In genomic region chr12:110870107-110870506, GRCm38 (mm10) we compare ENCODE assay signal across 21 mouse cellular contexts. TPM values are rescaled to one million over a fixed set of nuclear protein-coding genes. Genes with fewer than 3 reads are reported as not detected.
A peak's percentile ranks its signal among the peaks of the same experiment; 100 is the strongest.
DNase-seq lines count a peak whose midpoint lies in the region; ATAC-seq and TF ChIP-seq lines count a peak whose summit lies in the region.
"Had no signal": no experiment of that assay in that cellular context is flagged by ENCODE, and none has a peak within 500 bp of the region (broad histone marks: within the 10 kb centered on the region; RNA-seq: fewer than 3 reads in every experiment).

No protein-coding gene starts in this region.

- WGBS in stomach, embryonic 15.5 days: 68% methylated on average over 4 of the region's 4 CpGs
- 82% methylated on average over 4 of the region's 4 CpGs for WGBS in stomach, postnatal 0 days
- 65% methylated on average over 4 of the region's 4 CpGs for WGBS in liver, embryonic 11.5 days
- WGBS in liver, embryonic 15.5 days (ENCODE audit: insufficient replicate concordance): 40% methylated on average over 4 of the region's 4 CpGs

- peak; percentile 56; the same call in 1 of the 2 replicates for ATAC-seq in stomach, embryonic 15.5 days (ENCODE audit: insufficient read depth, low FRiP score, low read depth)
- ATAC-seq in stomach, postnatal 0 days (ENCODE audit: low FRiP score, low TSS enrichment): no peak
- peak; percentile 60 for ATAC-seq in liver, embryonic 11.5 days (replicated peaks; ENCODE audit: low FRiP score)
- ATAC-seq in liver, embryonic 15.5 days (ENCODE audit: insufficient read depth): peak; percentile 73
- peak; percentile 86 for ATAC-seq in megakaryocyte-erythroid progenitor cell, adult 5-6 weeks (replicated peaks; ENCODE audit: low FRiP score, low TSS enrichment, poor library complexity, severe bottlenecking)
- ATAC-seq: forebrain, embryonic 15.5 days; hindbrain, postnatal 0 days had no signal

- H3K4me3 ChIP-seq in stomach, embryonic 15.5 days (replicated peaks): no peak overlapping the region
- no peak overlapping the region for H3K4me3 ChIP-seq in stomach, postnatal 0 days (ENCODE audit: low read depth, low read length)
- H3K4me3 ChIP-seq in liver, embryonic 11.5 days (ENCODE audit: low read depth, low read length): no peak overlapping the region
- H3K4me3 ChIP-seq in liver, embryonic 15.5 days (replicated peaks): no peak overlapping the region
- H3K4me3 ChIP-seq: embryonic facial prominence, embryonic 13.5 days; forebrain, embryonic 15.5 days; heart, embryonic 10.5 days; hindbrain, embryonic 13.5 days had no signal

- no peak overlapping the region for H3K9ac ChIP-seq in stomach, embryonic 15.5 days
- no peak overlapping the region for H3K9ac ChIP-seq in stomach, postnatal 0 days (ENCODE audit: low read length)
- H3K9ac ChIP-seq in liver, embryonic 11.5 days (ENCODE audit: low read depth, low read length): no peak overlapping the region
- H3K9ac ChIP-seq in liver, embryonic 15.5 days: peak overlapping the region; percentile 7; the same call in 1 of the 2 replicates
- H3K9ac ChIP-seq: embryonic facial prominence, embryonic 13.5 days; forebrain, embryonic 15.5 days; hindbrain, embryonic 13.5 days had no signal

- H3K4me1 ChIP-seq in stomach, embryonic 15.5 days: no peaks in the 10 kb centered on the region
- H3K4me1 ChIP-seq in stomach, postnatal 0 days (replicated peaks; ENCODE audit: control insufficient read depth, insufficient read depth): no peaks in the 10 kb centered on the region
- peaks cover 15% of the 10 kb centered on the region for H3K4me1 ChIP-seq in liver, embryonic 11.5 days (replicated peaks; ENCODE audit: control insufficient read depth, insufficient read depth, low read length)
- H3K4me1 ChIP-seq in liver, embryonic 15.5 days (replicated peaks): peaks cover 56% of the 10 kb centered on the region
- H3K4me1 ChIP-seq: embryonic facial prominence, embryonic 13.5 days; forebrain, embryonic 15.5 days; heart, embryonic 10.5 days had no signal

- H3K9me3 ChIP-seq in stomach, embryonic 15.5 days: no peaks in the 10 kb centered on the region
- H3K9me3 ChIP-seq in stomach, postnatal 0 days (ENCODE audit: control insufficient read depth, low read length): no peaks in the 10 kb centered on the region
- no peaks in the 10 kb centered on the region for H3K9me3 ChIP-seq in liver, embryonic 11.5 days (ENCODE audit: control insufficient read depth, low read length)
- no peaks in the 10 kb centered on the region for H3K9me3 ChIP-seq in liver, embryonic 15.5 days (replicated peaks)
- H3K9me3 ChIP-seq: embryonic facial prominence, embryonic 13.5 days; forebrain, embryonic 15.5 days; heart, embryonic 10.5 days; hindbrain, embryonic 13.5 days had no signal

- H3K4me2 ChIP-seq in stomach, embryonic 15.5 days: no peak overlapping the region
- no peak overlapping the region for H3K4me2 ChIP-seq in stomach, postnatal 0 days (replicated peaks; ENCODE audit: low read depth)
- H3K4me2 ChIP-seq in liver, embryonic 11.5 days: 0 out of 2 replicates have a peak overlapping the region, but pooled peaks have one; percentile 2
- H3K4me2 ChIP-seq in liver, embryonic 15.5 days: peak overlapping the region; percentile 50
- H3K4me2 ChIP-seq: embryonic facial prominence, embryonic 13.5 days; forebrain, embryonic 15.5 days; hindbrain, embryonic 13.5 days had no signal

- peaks cover 36% of the 10 kb centered on the region for H3K36me3 ChIP-seq in stomach, embryonic 15.5 days
- peaks cover 41% of the 10 kb centered on the region for H3K36me3 ChIP-seq in stomach, postnatal 0 days (ENCODE audit: control insufficient read depth, insufficient read depth, low read length)
- H3K36me3 ChIP-seq in liver, embryonic 11.5 days (ENCODE audit: control insufficient read depth, insufficient read depth, low read length): peaks cover 32% of the 10 kb centered on the region
- H3K36me3 ChIP-seq in liver, embryonic 15.5 days (replicated peaks): peaks cover 58% of the 10 kb centered on the region

- DNase-seq in stomach, postnatal 0 days (ENCODE audit: low spot score): no peak
- DNase-seq in liver, embryonic 11.5 days (ENCODE audit: low spot score): no peak
- DNase-seq in layer of hippocampus, postnatal 14 days (ENCODE audit: low spot score in 2 of 2): no peak
- DNase-seq in natural killer cell, adult 2 months (ENCODE audit: low spot score in 2 of 2): no peak
- DNase-seq in lung, postnatal 36 days: no peak
- DNase-seq: adrenal gland, postnatal 36 days; cerebellum, adult 11 months; cerebellum, adult 8-10 months; cerebellum, postnatal 25 days; gastrocnemius, postnatal 10 days; heart, adult 18-20 months; heart, postnatal 10 days; heart, postnatal 4 days had no signal

- H3K27me3 ChIP-seq in stomach, embryonic 15.5 days (replicated peaks): no peaks in the 10 kb centered on the region
- H3K27me3 ChIP-seq in stomach, postnatal 0 days (ENCODE audit: control insufficient read depth, insufficient read depth, low read length): no peaks in the 10 kb centered on the region
- no peaks in the 10 kb centered on the region for H3K27me3 ChIP-seq in liver, embryonic 11.5 days (replicated peaks; ENCODE audit: control insufficient read depth, insufficient read depth, low read length)
- H3K27me3 ChIP-seq in liver, embryonic 15.5 days: no peaks in the 10 kb centered on the region
- H3K27me3 ChIP-seq: embryonic facial prominence, embryonic 13.5 days; forebrain, embryonic 15.5 days; hindbrain, embryonic 13.5 days had no signal

- H3K27ac ChIP-seq in stomach, embryonic 15.5 days: no peak overlapping the region
- no peak overlapping the region for H3K27ac ChIP-seq in stomach, postnatal 0 days (replicated peaks)
- 0 out of 2 replicates have a peak overlapping the region, but pooled peaks have one; percentile 25 for H3K27ac ChIP-seq in liver, embryonic 11.5 days (ENCODE audit: low read depth, low read length)
- peak overlapping the region; percentile 25 for H3K27ac ChIP-seq in liver, embryonic 15.5 days (replicated peaks)
- H3K27ac ChIP-seq: embryonic facial prominence, embryonic 13.5 days; forebrain, embryonic 15.5 days; heart, embryonic 10.5 days; hindbrain, embryonic 13.5 days; hindbrain, postnatal 0 days had no signal

- no peak for TF ChIP-seq CTCF in stomach, postnatal 0 days (IDR thresholded peaks at IDR 0.05; ENCODE audit: low read depth)

- no peak for TF ChIP-seq EP300 in stomach, postnatal 0 days (optimal IDR thresholded peaks at IDR 0.05)

RNA-seq across cellular contexts. Expression of gene Cinp, which starts 18.8 kb away (rescaled TPM):
- 71.0 TPM in 2 replicates for polyA plus RNA-seq in stomach, embryonic 15.5 days (2015; fragmentation: Nextera tagmentation; extraction: Ambion mirVana)
- 42.5 and 43.8 TPM in 2 replicates for polyA plus RNA-seq in stomach, postnatal 0 days (2015; fragmentation: Nextera tagmentation; extraction: Ambion mirVana)
- 144 and 155 TPM in 2 replicates for polyA plus RNA-seq in liver, embryonic 11.5 days (2014; fragmentation: Nextera tagmentation; extraction: Ambion mirVana)
- 49.9 and 56.6 TPM in 2 replicates for polyA plus RNA-seq in liver, embryonic 15.5 days (2015; fragmentation: Nextera tagmentation; extraction: Ambion mirVana)
- 71.9 and 72.2 TPM in 2 replicates for total RNA-seq in megakaryocyte-erythroid progenitor cell, adult 5-6 weeks (2014; fragmentation: Nextera tagmentation)
- 138 and 161 TPM in 2 replicates for total RNA-seq in megakaryocyte-erythroid progenitor cell, adult 5-6 weeks (2017)
- 10 to 100 TPM; 83.3 to 87.3 TPM for total RNA-seq in layer of hippocampus, postnatal 14 days (2021)

RNA-seq across cellular contexts. Expression of gene Tecpr2, which starts 19.0 kb away (rescaled TPM):
- polyA plus RNA-seq in stomach, embryonic 15.5 days (2015; fragmentation: Nextera tagmentation; extraction: Ambion mirVana): 3.3 and 3.8 TPM in 2 replicates
- 1.1 and 1.2 TPM in 2 replicates for polyA plus RNA-seq in stomach, postnatal 0 days (2015; fragmentation: Nextera tagmentation; extraction: Ambion mirVana)
- 4.4 and 4.7 TPM in 2 replicates for polyA plus RNA-seq in liver, embryonic 11.5 days (2014; fragmentation: Nextera tagmentation; extraction: Ambion mirVana)
- 1.6 and 1.8 TPM in 2 replicates for polyA plus RNA-seq in liver, embryonic 15.5 days (2015; fragmentation: Nextera tagmentation; extraction: Ambion mirVana)
- 4.5 and 5.7 TPM in 2 replicates for total RNA-seq in megakaryocyte-erythroid progenitor cell, adult 5-6 weeks (2014; fragmentation: Nextera tagmentation)
- total RNA-seq in megakaryocyte-erythroid progenitor cell, adult 5-6 weeks (2017): 3.7 and 5.5 TPM in 2 replicates
- total RNA-seq in layer of hippocampus, postnatal 14 days (2021): 10 to 100 TPM; 38.5 to 39.7 TPM

RNA-seq across cellular contexts. Expression of gene Zfp839, which starts 20.1 kb away (rescaled TPM):
- 5.7 and 6.8 TPM in 2 replicates for polyA plus RNA-seq in stomach, embryonic 15.5 days (2015; fragmentation: Nextera tagmentation; extraction: Ambion mirVana)
- 2.3 and 2.5 TPM in 2 replicates for polyA plus RNA-seq in stomach, postnatal 0 days (2015; fragmentation: Nextera tagmentation; extraction: Ambion mirVana)
- polyA plus RNA-seq in liver, embryonic 11.5 days (2014; fragmentation: Nextera tagmentation; extraction: Ambion mirVana): 3.3 and 3.8 TPM in 2 replicates
- 1.7 and 1.8 TPM in 2 replicates for polyA plus RNA-seq in liver, embryonic 15.5 days (2015; fragmentation: Nextera tagmentation; extraction: Ambion mirVana)
- total RNA-seq in megakaryocyte-erythroid progenitor cell, adult 5-6 weeks (2014; fragmentation: Nextera tagmentation): 5.9 and 6.6 TPM in 2 replicates
- 3.8 and 5.4 TPM in 2 replicates for total RNA-seq in megakaryocyte-erythroid progenitor cell, adult 5-6 weeks (2017)
- total RNA-seq in layer of hippocampus, postnatal 14 days (2021): 10 to 100 TPM in 1 of 2 experiments, 1 to 10 TPM in 1; 9.8 to 11.2 TPM

RNA-seq across cellular contexts. Expression of gene Mok, which starts 29.4 kb away (rescaled TPM):
- polyA plus RNA-seq in stomach, embryonic 15.5 days (2015; fragmentation: Nextera tagmentation; extraction: Ambion mirVana): 2.5 and 3.3 TPM in 2 replicates
- 0.95 and 0.97 TPM in 2 replicates for polyA plus RNA-seq in stomach, postnatal 0 days (2015; fragmentation: Nextera tagmentation; extraction: Ambion mirVana)
- polyA plus RNA-seq in liver, embryonic 11.5 days (2014; fragmentation: Nextera tagmentation; extraction: Ambion mirVana): 1.3 and 2.1 TPM in 2 replicates
- polyA plus RNA-seq in liver, embryonic 15.5 days (2015; fragmentation: Nextera tagmentation; extraction: Ambion mirVana): 0.22 TPM in 2 replicates
- 0.42 and 0.67 TPM in 2 replicates for total RNA-seq in megakaryocyte-erythroid progenitor cell, adult 5-6 weeks (2014; fragmentation: Nextera tagmentation)
- 0.05 TPM in 1 of 2 replicates, not detected in the other for total RNA-seq in megakaryocyte-erythroid progenitor cell, adult 5-6 weeks (2017)
- 1 to 10 TPM; 7.3 to 9.8 TPM for total RNA-seq in layer of hippocampus, postnatal 14 days (2021)

Comparison
In these comparisons a context has a peak if more than half of its experiments do, and no peak if none do; other contexts are left out.
1. H3K27ac ChIP-seq: peak in liver, embryonic 11.5 days (single experiment) and liver, embryonic 15.5 days (single experiment); none in stomach, embryonic 15.5 days (single experiment) and stomach, postnatal 0 days (single experiment).
2. H3K4me2 ChIP-seq: peak in liver, embryonic 11.5 days (single experiment) and liver, embryonic 15.5 days (single experiment); none in stomach, embryonic 15.5 days (single experiment) and stomach, postnatal 0 days (single experiment).